Mouse (Mus musculus): ENCODE data around the gene Adra1b.

Gene Adra1b

DNA sequence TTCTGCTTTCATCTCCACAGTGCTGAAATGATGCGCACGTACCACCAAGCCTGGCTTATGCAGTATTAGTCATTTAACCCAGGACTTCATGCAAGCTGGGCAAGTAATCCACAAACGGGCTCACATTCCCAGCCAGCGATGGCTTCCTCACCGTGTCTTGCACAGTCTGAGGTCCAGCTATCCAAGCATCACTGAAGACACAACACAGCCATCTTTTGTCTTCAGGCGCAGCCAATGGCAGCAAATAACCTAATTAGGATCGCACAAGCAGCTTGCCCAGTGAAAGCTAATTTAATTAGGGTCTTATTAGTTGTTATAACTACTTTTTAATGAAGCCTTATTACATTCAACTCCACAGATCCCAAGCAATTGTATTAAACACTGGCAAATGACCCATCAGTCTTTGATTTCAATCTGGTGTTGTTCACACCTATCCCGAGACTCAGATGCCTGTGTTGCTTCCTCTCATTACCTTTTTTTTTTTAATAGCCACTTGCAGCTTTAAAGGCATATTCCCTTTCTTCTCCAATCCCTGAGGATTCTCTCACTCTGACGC lies 83.6 kb downstream of the Adra1b start:
- no peak for DNase-seq

DNA sequence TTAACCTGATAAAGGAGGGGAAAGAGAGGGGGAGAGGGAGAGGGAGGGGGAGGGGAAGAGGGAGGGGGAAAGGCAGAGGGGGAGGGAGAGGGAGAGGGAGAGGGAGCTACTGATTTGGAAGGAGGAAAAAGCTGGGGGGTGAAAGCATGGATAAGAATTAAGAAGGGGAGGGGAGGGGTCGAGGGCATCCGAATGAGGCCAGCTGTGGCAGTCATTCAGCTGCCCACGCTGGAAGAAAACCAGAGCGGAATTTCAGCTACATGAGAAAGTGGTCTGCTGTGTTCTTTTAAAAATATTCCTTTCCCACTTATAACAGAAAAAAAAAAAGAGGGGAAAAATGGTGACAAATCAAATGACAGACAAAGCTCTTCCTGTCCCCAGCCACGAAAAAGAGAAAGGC lies 88.5 kb downstream of the Adra1b start:
- DNase-seq: no peak

- DNase-seq: no peak
These were observed 93.3 kb downstream of the Adra1b start for GRCm38 (mm10) chr11:43807732-43808131.

GRCm38 (mm10) chr11:43795992-43796391 lies 105.0 kb downstream of the Adra1b start:
- no peak for DNase-seq

- peak; percentile 23 for DNase-seq
These were observed 110.6 kb downstream of the Adra1b start for GRCm38 (mm10) chr11:43790446-43790845.

DNA sequence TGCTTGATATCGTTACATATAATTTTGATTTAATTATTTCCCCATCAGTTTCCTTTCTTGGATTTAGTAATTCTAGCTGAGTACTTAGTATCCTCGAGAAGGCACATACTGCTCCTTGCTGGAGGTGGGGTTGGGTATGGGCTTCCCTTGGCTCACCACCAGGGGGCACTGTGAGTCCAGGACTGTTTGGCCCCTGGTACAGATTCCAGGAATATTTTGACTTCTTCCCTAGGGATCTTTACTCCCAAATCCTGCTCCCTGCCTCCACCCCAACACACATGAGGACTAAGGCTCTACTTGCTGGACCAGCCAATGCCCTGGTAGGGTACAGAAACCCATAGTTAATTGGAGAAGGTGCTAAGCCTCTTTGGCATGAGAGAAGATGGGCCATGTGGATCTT lies 117.2 kb downstream of the Adra1b start:
- DNase-seq: peak; percentile 73

DNA sequence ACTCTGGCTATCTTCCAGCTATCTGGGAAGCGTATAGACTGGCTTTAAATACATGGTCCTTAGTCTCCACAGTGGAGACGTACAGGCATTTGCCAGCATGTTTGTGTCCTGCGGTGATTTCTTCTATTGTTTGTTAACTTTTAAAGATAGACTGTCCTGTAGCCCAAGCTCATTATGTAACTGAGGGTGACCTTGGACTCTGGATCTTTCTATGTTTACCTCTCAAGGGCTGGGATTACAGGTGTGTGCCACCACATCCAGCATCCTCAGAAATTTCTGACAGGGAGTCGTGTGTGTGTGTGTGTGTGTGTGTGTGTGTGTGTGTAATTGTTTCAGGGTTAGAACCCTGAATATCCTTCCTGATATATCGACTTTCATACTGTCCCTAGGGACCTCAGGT lies 117.9 kb downstream of the Adra1b start:
- DNase-seq: no peak

DNA sequence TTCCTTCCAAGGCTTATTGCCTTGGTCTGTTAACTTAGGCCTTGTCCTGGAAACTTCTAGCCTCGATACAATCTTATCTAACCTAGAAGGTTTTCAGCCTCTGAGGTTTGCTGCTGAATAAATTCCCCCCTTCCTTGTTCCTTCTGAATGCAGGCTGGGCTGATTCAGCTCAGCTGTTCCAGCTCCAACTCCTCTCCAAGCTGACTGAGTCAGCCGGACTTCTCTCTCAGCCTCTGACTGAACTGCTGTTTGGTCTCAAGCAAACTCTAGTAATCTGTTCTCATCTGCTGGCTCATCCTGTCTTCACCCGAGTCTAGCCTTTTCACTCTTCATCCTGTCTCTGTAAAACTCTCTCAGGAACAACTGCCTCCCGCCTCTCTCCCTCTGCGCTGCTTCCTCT lies 121.5 kb downstream of the Adra1b start:
- DNase-seq: no peak

GRCm38 (mm10) chr11:43776324-43776694 lies 124.7 kb downstream of the Adra1b start:
- DNase-seq: no peak

GRCm38 (mm10) chr11:43775469-43776323 lies 125.3 kb downstream of the Adra1b start:
- no peak for DNase-seq

DNA sequence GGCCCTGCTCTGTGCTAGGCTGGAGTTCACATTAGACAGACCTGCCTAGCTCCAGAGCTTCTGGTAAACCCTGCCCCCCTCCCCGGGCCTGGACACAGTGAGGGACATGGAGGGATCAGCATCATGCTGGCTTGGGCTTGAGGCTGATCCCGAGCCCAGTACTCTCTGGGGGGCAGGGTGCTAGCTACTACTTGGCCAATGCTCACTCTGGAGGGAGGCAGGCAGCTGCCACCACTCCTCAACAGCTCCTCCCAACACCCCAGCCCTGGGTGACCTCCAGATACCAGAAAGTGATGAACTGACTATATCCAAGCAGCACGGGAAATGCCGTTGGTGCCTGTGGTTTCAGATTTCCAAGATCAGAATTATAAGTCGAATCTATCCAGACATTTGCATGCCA lies 127.3 kb downstream of the Adra1b start:
- peak; percentile 82 for DNase-seq

DNA sequence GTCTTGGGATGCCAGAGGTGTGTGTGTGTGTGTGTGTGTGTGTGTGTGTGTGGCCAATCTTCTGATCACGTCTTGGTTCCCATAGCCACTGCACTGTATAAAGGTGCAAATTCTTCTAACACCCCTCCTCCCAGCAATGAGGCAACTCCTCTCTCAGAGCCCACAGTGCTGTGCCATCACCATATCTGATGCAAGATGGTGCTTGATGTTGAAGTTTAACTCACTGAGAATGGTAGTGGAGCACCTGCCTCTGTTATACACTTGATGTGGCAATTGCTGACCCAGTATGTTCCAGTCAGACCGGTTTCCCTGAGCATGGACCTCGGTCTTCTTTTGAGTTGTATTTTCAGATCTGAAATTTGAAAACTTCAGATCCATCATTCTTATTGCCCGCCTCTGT lies 130.9 kb downstream of the Adra1b start:
- peak; percentile 44 for DNase-seq

- DNase-seq: no peak
These were observed 133.3 kb downstream of the Adra1b start for GRCm38 (mm10) chr11:43767749-43768148.

GRCm38 (mm10) chr11:43766922-43767648 lies 133.9 kb downstream of the Adra1b start:
- DNase-seq: peak; percentile 88

DNA sequence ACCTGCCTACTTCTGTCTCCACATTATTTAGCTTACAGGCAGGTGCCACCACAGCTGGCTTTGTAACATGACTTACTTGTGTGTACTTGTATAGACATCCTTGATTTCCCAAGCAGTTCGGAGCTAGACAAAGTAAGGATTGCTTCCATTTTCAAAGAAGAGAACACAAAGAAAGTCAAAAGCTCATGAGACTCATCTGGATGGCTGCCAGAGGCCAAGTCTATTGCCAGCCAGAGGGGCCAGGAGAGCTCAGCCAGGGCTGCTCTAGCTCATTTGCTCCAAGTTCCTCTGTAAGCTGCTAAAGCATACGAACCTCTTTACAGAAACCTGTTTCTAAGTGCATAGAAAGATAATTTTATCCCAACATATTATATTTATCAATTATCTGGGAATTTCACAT lies 142.6 kb downstream of the Adra1b start:
- DNase-seq: no peak

DNA sequence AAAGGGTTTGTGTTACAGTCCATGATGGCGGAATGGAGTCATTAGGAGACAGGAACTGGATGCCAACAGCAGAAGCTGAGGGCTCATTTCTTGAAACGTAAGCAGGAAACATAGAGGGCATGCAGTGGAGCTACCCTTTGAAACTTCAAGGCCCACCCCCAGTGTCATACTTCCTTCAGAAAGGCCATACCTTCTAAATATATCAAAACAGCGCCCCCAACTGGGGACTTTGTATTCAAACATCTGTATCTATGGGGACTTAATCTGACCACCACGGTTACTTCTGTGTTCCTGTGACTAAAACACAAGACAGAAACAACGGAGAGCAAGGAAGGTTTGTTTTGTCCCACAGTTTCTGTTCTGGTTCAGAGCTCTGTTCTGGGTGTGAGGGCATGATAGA lies 145.6 kb downstream of the Adra1b start:
- DNase-seq: no peak

- no peak for DNase-seq
These were observed 146.4 kb downstream of the Adra1b start for GRCm38 (mm10) chr11:43754568-43754967.

DNA sequence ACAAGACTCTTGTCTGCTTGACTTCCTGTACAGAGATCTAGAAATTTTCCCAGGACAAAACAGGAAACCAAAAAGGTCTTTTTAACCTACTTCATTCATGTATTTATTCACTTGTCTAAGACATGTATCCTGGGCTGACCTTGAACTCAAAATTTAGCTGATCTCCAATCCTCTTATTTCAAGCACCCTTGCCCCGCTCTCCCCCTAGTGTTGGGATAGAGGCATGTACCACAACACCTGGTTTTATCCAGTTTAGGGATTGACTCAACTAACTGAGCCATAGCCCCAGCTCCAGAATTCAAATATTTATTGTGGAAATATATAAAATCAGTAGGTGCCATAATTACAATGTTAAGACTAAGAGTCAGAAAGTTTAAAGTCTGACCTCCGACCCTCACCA lies 149.5 kb downstream of the Adra1b start:
- no peak for DNase-seq

GRCm38 (mm10) chr11:43747233-43748226 lies 153.5 kb downstream of the Adra1b start, which contains the start of gene Ttc1:
TSS of gene Ttc1 (minus strand) at chr11:43748008.
- DNase-seq: peak; percentile 99

DNA sequence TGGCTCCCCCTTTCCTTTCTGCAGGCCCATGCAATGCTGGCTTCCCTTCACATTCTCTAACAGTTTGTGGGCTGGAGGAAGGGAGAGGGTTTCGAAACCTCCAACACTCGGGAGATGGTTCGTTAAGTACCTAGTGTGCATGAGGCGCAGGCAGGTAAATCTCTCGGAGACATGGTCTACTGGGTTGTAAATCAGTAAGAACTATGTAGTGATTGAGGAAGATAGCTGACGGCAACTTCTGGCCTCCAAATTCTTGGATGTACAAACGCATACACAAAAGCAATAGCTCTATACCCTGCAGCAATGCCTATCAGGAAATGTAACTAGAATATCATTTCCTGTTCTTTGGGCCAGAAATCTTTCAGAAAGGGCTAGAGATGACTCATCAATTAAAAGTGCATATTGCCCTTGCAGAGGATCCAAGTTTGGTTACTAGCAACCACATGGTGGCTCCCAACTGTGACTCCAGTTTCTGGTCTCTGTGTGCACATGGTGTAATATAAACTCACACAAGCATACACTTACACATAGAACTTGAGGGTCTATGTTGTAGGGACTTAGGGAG lies 172.2 kb downstream of the Adra1b start:
- DNase-seq: no peak

GRCm38 (mm10) chr11:43727796-43728195 lies 173.2 kb downstream of the Adra1b start:
- no peak for DNase-seq

All from lung, postnatal 36 days (tissue).